Mouse (Mus musculus) bone marrow macrophage, adult 2 months (primary cell): ENCODE measurements at regions not wholly inside any gene's neighbourhood (a gene's known extent, or its start where the extent isn't known, plus 50 kb on each side); places are given as distances from the start of the nearest gene placed in this dataset.

Experiments used
- CTCF ChIP-seq: IDR thresholded peaks from 2 replicates; pipeline ENCODE4 v1.5.1; 2012; ENCODE audit warnings: low read depth, mild to moderate bottlenecking, low read length, moderate library complexity
- POLR2A ChIP-seq: IDR thresholded peaks from 2 replicates; pipeline ENCODE4 v1.6.1; 2012; ENCODE audit warnings: mild to moderate bottlenecking, low read depth, low read length, borderline replicate concordance

DNA sequence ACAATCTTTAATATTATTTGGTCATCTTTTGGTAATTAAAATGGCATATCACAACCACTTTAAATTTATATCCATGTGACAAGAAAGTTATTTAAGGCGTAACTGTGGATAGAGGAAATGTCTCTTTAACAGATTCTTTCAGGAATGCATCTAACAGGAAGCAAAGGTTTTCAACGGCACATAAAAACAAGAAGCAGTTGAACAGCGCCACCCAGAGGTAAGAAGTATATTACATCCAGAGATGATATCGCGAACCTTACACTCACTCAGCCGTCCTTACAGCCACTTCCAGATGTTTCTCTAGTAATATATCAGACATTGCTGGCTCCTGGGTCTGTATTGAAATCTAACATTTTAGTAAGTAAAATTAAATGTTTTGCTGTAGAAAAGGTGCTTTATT is 70.5 kb upstream of the Hnrnpa3 start:
- TF ChIP-seq POLR2A, result no peak
- TF ChIP-seq CTCF, result no peak
